Mouse (Mus musculus): ENCODE measurements around the gene Slc2a10.

Gene Slc2a10

GRCm38 (mm10) chr2:165559506-165560235, 56.1 kb downstream of the Slc2a10 start:
- DNase-seq (ENCODE audit: low read depth, low spot score): no peak

- no peak for DNase-seq (ENCODE audit: low read depth, low spot score)
Measured at GRCm38 (mm10) chr2:165561861-165562260, 58.3 kb downstream of the Slc2a10 start.

- peak; percentile 54 for DNase-seq (ENCODE audit: low read depth, low spot score)
Measured at GRCm38 (mm10) chr2:165563298-165564058, 59.9 kb downstream of the Slc2a10 start.

GRCm38 (mm10) chr2:165564101-165564500, 60.5 kb downstream of the Slc2a10 start:
- no peak for DNase-seq (ENCODE audit: low read depth, low spot score)

- no peak for DNase-seq (ENCODE audit: low read depth, low spot score)
Measured at GRCm38 (mm10) chr2:165564620-165565019, 61.0 kb downstream of the Slc2a10 start.

GRCm38 (mm10) chr2:165566898-165567297, 63.3 kb downstream of the Slc2a10 start:
- peak; percentile 61 for DNase-seq (ENCODE audit: low read depth, low spot score)

- DNase-seq (ENCODE audit: low read depth, low spot score): no peak
Measured at GRCm38 (mm10) chr2:165567820-165568219, 64.2 kb downstream of the Slc2a10 start.

- DNase-seq (ENCODE audit: low read depth, low spot score): no peak
Measured at GRCm38 (mm10) chr2:165568911-165569310, 65.3 kb downstream of the Slc2a10 start.

Data from forelimb bud, embryonic 11.5 days (tissue).